Mouse (Mus musculus) right cerebral cortex, adult 18-20 months (tissue): ENCODE measurements around the gene Calhm1.
"Not testable (repeated sequence)": the region's sequence is repeated elsewhere in the genome, so short reads cannot be mapped to it uniquely, and the experiment has no call there.

ENCODE experiments used
- DNase-seq: peaks from one replicate; pipeline ENCODE4 v3.0.0; 2022; ENCODE audit warnings: mixed read lengths

Gene Calhm1

GRCm38 (mm10) chr19:47151332-47152061 is 7.4 kb upstream of the Calhm1 start:
- no peak for DNase-seq

- no peak for DNase-seq
Observed at GRCm38 (mm10) chr19:47149854-47150253, 5.8 kb upstream of the Calhm1 start.

GRCm38 (mm10) chr19:47148267-47148847 is 4.3 kb upstream of the Calhm1 start:
- DNase-seq: no peak

GRCm38 (mm10) chr19:47142438-47142837 is 1.6 kb downstream of the Calhm1 start:
- no peak for DNase-seq

GRCm38 (mm10) chr19:47139611-47140010 is 4.4 kb downstream of the Calhm1 start:
- not testable (repeated sequence) for DNase-seq

- DNase-seq: peak; percentile 72
Observed at GRCm38 (mm10) chr19:47137771-47138421, 6.2 kb downstream of the Calhm1 start, which contains the start of gene Calhm2. TSS of gene Calhm2 (minus strand) at chr19:47138294.

- peak; percentile 68 for DNase-seq
Observed at GRCm38 (mm10) chr19:47137051-47137581, 6.9 kb downstream of the Calhm1 start.

GRCm38 (mm10) chr19:47136170-47136569 is 7.9 kb downstream of the Calhm1 start:
- DNase-seq: no peak

GRCm38 (mm10) chr19:47135568-47135967 is 8.5 kb downstream of the Calhm1 start:
- DNase-seq: no peak

GRCm38 (mm10) chr19:47133161-47133560 is 10.9 kb downstream of the Calhm1 start:
- peak; percentile 60 for DNase-seq

GRCm38 (mm10) chr19:47130551-47131125 is 13.4 kb downstream of the Calhm1 start:
- no peak for DNase-seq

- DNase-seq: no peak
Observed at GRCm38 (mm10) chr19:47128835-47129234, 15.2 kb downstream of the Calhm1 start.

- DNase-seq: no peak
Observed at GRCm38 (mm10) chr19:47128164-47128563, 15.9 kb downstream of the Calhm1 start.

- DNase-seq: no peak
Observed at GRCm38 (mm10) chr19:47122802-47123201, 21.3 kb downstream of the Calhm1 start.

GRCm38 (mm10) chr19:47121054-47121453 is 23.0 kb downstream of the Calhm1 start:
- no peak for DNase-seq

GRCm38 (mm10) chr19:47118634-47119033 is 25.4 kb downstream of the Calhm1 start:
- no peak for DNase-seq

- no peak for DNase-seq
Observed at GRCm38 (mm10) chr19:47104641-47105271, 39.3 kb downstream of the Calhm1 start.

- no peak for DNase-seq
Observed at GRCm38 (mm10) chr19:47101080-47101479, 43.0 kb downstream of the Calhm1 start.
